18 mouse cellular contexts compared by ENCODE assay signal in the genomic region with DNA sequence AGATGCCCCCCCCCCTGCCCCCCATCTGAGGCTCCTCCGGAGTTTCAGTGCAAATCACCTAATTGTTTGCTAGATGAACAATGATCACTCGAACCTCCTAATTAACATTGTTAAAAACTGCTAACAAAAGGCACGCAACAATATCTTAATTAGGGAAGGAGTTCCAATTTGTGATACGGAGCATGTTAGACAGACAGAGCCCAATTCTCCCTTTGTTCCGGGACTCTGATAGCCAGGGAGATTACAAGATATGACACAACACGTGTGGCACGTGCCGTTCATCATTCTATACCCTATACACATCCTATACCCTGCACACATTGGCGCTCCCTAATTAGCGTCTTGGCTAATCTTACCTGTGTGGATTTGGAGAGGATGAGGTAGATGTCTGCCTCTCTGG.
"Had no signal": no experiment of that assay in that cellular context is flagged by ENCODE, and none has a peak within 500 bp of the region (broad histone marks: within the 10 kb centered on the region; RNA-seq: fewer than 3 reads in every experiment).

No protein-coding gene starts in this region.

- H3K27ac ChIP-seq: lung, embryonic 15.5 days; macrophage; midbrain, embryonic 12.5 days; neural tube, embryonic 12.5 days; stomach, embryonic 15.5 days; stomach, postnatal 0 days had no signal

- H3K36me3 ChIP-seq: lung, embryonic 15.5 days; midbrain, embryonic 12.5 days; neural tube, embryonic 12.5 days; stomach, embryonic 15.5 days had no signal

- H3K4me3 ChIP-seq: lung, embryonic 15.5 days; megakaryocyte, embryonic 14.5 days; midbrain, embryonic 12.5 days; neural tube, embryonic 12.5 days; stomach, embryonic 15.5 days had no signal

- DNase-seq: liver, postnatal 0 days; lung, adult 2 months; lung, postnatal 14 days; lung, postnatal 36 days; midbrain, embryonic 14.5 days; right cerebral cortex, postnatal 14 days; thymus, adult 2 months; thymus, postnatal 25 days; thymus, postnatal 4 days had no signal

- H3K27me3 ChIP-seq: lung, embryonic 15.5 days; stomach, embryonic 15.5 days had no signal

- H3K9me3 ChIP-seq: lung, embryonic 15.5 days; midbrain, embryonic 12.5 days; neural tube, embryonic 12.5 days; stomach, embryonic 15.5 days had no signal

- H3K9ac ChIP-seq: liver, postnatal 0 days; lung, embryonic 15.5 days; midbrain, embryonic 12.5 days; neural tube, embryonic 12.5 days; stomach, embryonic 15.5 days had no signal

- ATAC-seq: liver, postnatal 0 days; lung, postnatal 0 days; midbrain, embryonic 16.5 days had no signal

- H3K4me2 ChIP-seq: lung, embryonic 15.5 days; midbrain, embryonic 12.5 days; neural tube, embryonic 12.5 days; stomach, embryonic 15.5 days had no signal
